Mouse (Mus musculus): Measurements from ENCODE around the gene Dcaf11. TPM values are rescaled to one million over a fixed set of nuclear protein-coding genes. Genes with fewer than 3 reads are reported as not detected.

Gene Dcaf11
- total RNA-seq, 2 experiments from 2014 or later: 66.9 to 72.3 TPM

GRCm38 (mm10) chr14:55613346-55613745 lies 53.5 kb downstream of the Dcaf11 start:
- DNase-seq (ENCODE audit: low spot score in 2 of 2): no peak

- no peak for DNase-seq (ENCODE audit: low spot score in 2 of 2)
Measured at GRCm38 (mm10) chr14:55614565-55615178, 54.9 kb downstream of the Dcaf11 start.

GRCm38 (mm10) chr14:55615876-55616275 lies 56.1 kb downstream of the Dcaf11 start:
- no peak for DNase-seq (ENCODE audit: low spot score in 2 of 2)

GRCm38 (mm10) chr14:55616844-55617243 lies 57.0 kb downstream of the Dcaf11 start:
- DNase-seq (ENCODE audit: low spot score in 2 of 2): no peak

- DNase-seq (ENCODE audit: low spot score in 2 of 2): no peak
Measured at GRCm38 (mm10) chr14:55617822-55618221, 58.0 kb downstream of the Dcaf11 start, which contains the start of gene Rec8. TSS of gene Rec8 (plus strand) at chr14:55618037.

- no peak for DNase-seq (ENCODE audit: low spot score in 2 of 2)
Measured at GRCm38 (mm10) chr14:55618486-55619195, 58.8 kb downstream of the Dcaf11 start.

Other genes starting within 250 kb of the Dcaf11 start
- 10 to 100 TPM; 17.0 to 21.9 TPM for gene Dhrs4, start 81.2 kb upstream of the Dcaf11 start, total RNA-seq (2021)
- 10 to 100 TPM; 68.3 to 97.6 TPM for gene Carmil3, start 69.4 kb upstream of the Dcaf11 start, total RNA-seq (2021)
- 100 to 1,000 TPM; 544 to 545 TPM for gene Cpne6, start 49.6 kb upstream of the Dcaf11 start, total RNA-seq (2021)
- gene Nrl, start 35.0 kb upstream of the Dcaf11 start, total RNA-seq (2021): 1 to 10 TPM; 1.5 to 2.2 TPM
- gene Pck2, start 19.7 kb upstream of the Dcaf11 start, total RNA-seq (2021): 10 to 100 TPM; 24.0 to 26.8 TPM
- gene A730061H03Rik, start 400 bp downstream of the Dcaf11 start, total RNA-seq (2021): 1 to 10 TPM in 1 of 2 experiments, under 1 TPM in 1; 0.98 to 1.1 TPM
- not detected for gene Fitm1, start 15.6 kb downstream of the Dcaf11 start, total RNA-seq (2021)
- gene Psme1, start 18.1 kb downstream of the Dcaf11 start, total RNA-seq (2021): 10 to 100 TPM; 59.8 to 64.3 TPM
- gene Emc9, start 25.3 kb downstream of the Dcaf11 start, total RNA-seq (2021): 10 to 100 TPM; 39.0 to 42.3 TPM
- gene Psme2, start 31.1 kb downstream of the Dcaf11 start, total RNA-seq (2021): 10 to 100 TPM; 48.3 to 51.6 TPM
- 10 to 100 TPM; 34.6 to 37.0 TPM for gene Rnf31, start 31.7 kb downstream of the Dcaf11 start, total RNA-seq (2021)
- gene Irf9, start 43.6 kb downstream of the Dcaf11 start, total RNA-seq (2021): 1 to 10 TPM; 8.2 to 8.5 TPM
- 1 to 10 TPM; 2.0 to 2.6 TPM for gene Rec8, start 58.0 kb downstream of the Dcaf11 start, total RNA-seq (2021)
- 100 to 1,000 TPM; 120 to 145 TPM for gene Ipo4, start 76.0 kb downstream of the Dcaf11 start, total RNA-seq (2021)
- 1 to 10 TPM in 1 of 2 experiments, under 1 TPM in 1; 0.18 to 4.2 TPM for gene Gm49378, start 77.9 kb downstream of the Dcaf11 start, total RNA-seq (2021)
- 10 to 100 TPM; 49.0 to 51.1 TPM for gene Tm9sf1, start 83.8 kb downstream of the Dcaf11 start, total RNA-seq (2021)
- under 1 TPM; 0.81 to 0.90 TPM for gene Tssk4, start 90.2 kb downstream of the Dcaf11 start, total RNA-seq (2021)
- 10 to 100 TPM; 46.9 to 47.8 TPM for gene Mdp1, start 100.5 kb downstream of the Dcaf11 start, total RNA-seq (2021)
- gene Gmpr2, start 111.9 kb downstream of the Dcaf11 start, total RNA-seq (2021): 10 to 100 TPM; 27.5 to 27.6 TPM
- gene Nedd8, start 112.1 kb downstream of the Dcaf11 start, total RNA-seq (2021): 100 to 1,000 TPM; 298 to 325 TPM
- gene Tinf2, start 121.8 kb downstream of the Dcaf11 start, total RNA-seq (2021): 10 to 100 TPM; 13.9 to 17.0 TPM
- gene Tgm1, start 153.9 kb downstream of the Dcaf11 start, total RNA-seq (2021): under 1 TPM in 1 of 2 experiments, not detected in 1; 0.23 TPM
- 10 to 100 TPM; 41.4 to 41.8 TPM for gene Rabggta, start 162.3 kb downstream of the Dcaf11 start, total RNA-seq (2021)
- gene Dhrs1, start 185.7 kb downstream of the Dcaf11 start, total RNA-seq (2021): 100 to 1,000 TPM in 1 of 2 experiments, 10 to 100 TPM in 1; 96.3 to 102 TPM
- gene Nop9, start 185.7 kb downstream of the Dcaf11 start, total RNA-seq (2021): 10 to 100 TPM; 15.7 to 17.3 TPM
- gene Cideb, start 198.5 kb downstream of the Dcaf11 start, total RNA-seq (2021): 1 to 10 TPM in 1 of 2 experiments, under 1 TPM in 1; 0.43 to 1.3 TPM
- under 1 TPM; 0.30 to 0.38 TPM for gene Ltb4r2, start 201.4 kb downstream of the Dcaf11 start, total RNA-seq (2021)
- under 1 TPM; 0.46 to 0.55 TPM for gene Ltb4r1, start 206.0 kb downstream of the Dcaf11 start, total RNA-seq (2021)
- gene Adcy4, start 224.1 kb downstream of the Dcaf11 start, total RNA-seq (2021): 1 to 10 TPM; 3.9 to 4.2 TPM
- gene Ripk3, start 228.9 kb downstream of the Dcaf11 start, total RNA-seq (2021): under 1 TPM; 0.37 to 0.43 TPM